ENCODE assay signal across 34 mouse cellular contexts in genomic region chr11:75525531-75526125, GRCm38 (mm10). TPM values are rescaled to one million over a fixed set of nuclear protein-coding genes. Genes with fewer than 3 reads are reported as not detected.
DNase-seq lines count a peak whose midpoint lies in the region; ATAC-seq lines count a peak whose summit lies in the region.
"Had no signal": no experiment of that assay in that cellular context is flagged by ENCODE, and none has a peak within 500 bp of the region (broad histone marks: within the 10 kb centered on the region; RNA-seq: fewer than 3 reads in every experiment).

No protein-coding gene starts in this region.

- H3K27me3 ChIP-seq in limb, embryonic 15.5 days = no peaks in the 10 kb centered on the region
- H3K27me3 ChIP-seq: embryonic facial prominence, embryonic 12.5 days; forebrain, embryonic 15.5 days; heart, embryonic 15.5 days; lung, embryonic 15.5 days; megakaryocyte, embryonic 14.5 days; midbrain, embryonic 12.5 days; neural tube, embryonic 12.5 days had no signal

- H3K27ac ChIP-seq in limb, embryonic 15.5 days = no peak overlapping the region
- H3K27ac ChIP-seq: embryonic facial prominence, embryonic 12.5 days; forebrain, embryonic 10.5 days; forebrain, embryonic 15.5 days; heart, embryonic 10.5 days; heart, embryonic 15.5 days; layer of hippocampus, adult 2 months; lung, embryonic 15.5 days; midbrain, embryonic 12.5 days; neural tube, embryonic 12.5 days had no signal

- no peak overlapping the region for H3K4me3 ChIP-seq in limb, embryonic 15.5 days
- H3K4me3 ChIP-seq: embryonic facial prominence, embryonic 12.5 days; forebrain, embryonic 10.5 days; forebrain, embryonic 15.5 days; heart, embryonic 10.5 days; heart, embryonic 15.5 days; layer of hippocampus, adult 2 months; lung, embryonic 15.5 days; megakaryocyte, embryonic 14.5 days; midbrain, embryonic 12.5 days; myocyte; neural tube, embryonic 12.5 days had no signal

- no peaks in the 10 kb centered on the region for H3K9me3 ChIP-seq in limb, embryonic 15.5 days
- H3K9me3 ChIP-seq: embryonic facial prominence, embryonic 12.5 days; forebrain, embryonic 10.5 days; forebrain, embryonic 15.5 days; heart, embryonic 10.5 days; heart, embryonic 15.5 days; lung, embryonic 15.5 days; megakaryocyte, embryonic 14.5 days; midbrain, embryonic 12.5 days; neural tube, embryonic 12.5 days had no signal

- DNase-seq in heart, adult 11 months = peak; percentile 90
- DNase-seq in heart, adult 8-10 months (ENCODE audit: low spot score) = no peak
- DNase-seq in cerebellum, adult 18-20 months = peak; percentile 79 to 82
- DNase-seq in cerebellum, postnatal 10 days = peak; percentile 53 to 58
- DNase-seq in layer of hippocampus, adult 8-10 months (ENCODE audit: low spot score in 2 of 2) = no peak
- DNase-seq in kidney, adult 11 months = no peak
- DNase-seq: adrenal gland, adult 2 months; adrenal gland, postnatal 36 days; embryo, embryonic 11 days; kidney, adult 2 months; kidney, postnatal 36 days; left cerebral cortex, postnatal 4 days; lung, postnatal 36 days; retina, postnatal 1 day; right cerebral cortex, postnatal 14 days; thymus, adult 18-20 months; thymus, postnatal 36 days had no signal

- no peaks in the 10 kb centered on the region for H3K36me3 ChIP-seq in limb, embryonic 15.5 days
- H3K36me3 ChIP-seq: embryonic facial prominence, embryonic 12.5 days; forebrain, embryonic 10.5 days; forebrain, embryonic 15.5 days; heart, embryonic 15.5 days; lung, embryonic 15.5 days; midbrain, embryonic 12.5 days; neural tube, embryonic 12.5 days had no signal

- ATAC-seq in limb, embryonic 15.5 days (ENCODE audit: insufficient number of reproducible peaks, low FRiP score, low TSS enrichment, low read depth) = no peak
- ATAC-seq in megakaryocyte progenitor cell, adult 5-6 weeks (replicated peaks; ENCODE audit: poor library complexity) = no peak
- ATAC-seq: activated CD4-positive, CD25-positive, alpha-beta regulatory T cell, adult 4 months; CD4-positive, CD25-positive, alpha-beta regulatory T cell, adult 4 months; forebrain, embryonic 15.5 days; hindbrain, embryonic 16.5 days had no signal

- H3K9ac ChIP-seq in limb, embryonic 15.5 days = 0 out of 2 replicates have a peak overlapping the region, but pooled peaks have one; percentile 14
- H3K9ac ChIP-seq: embryonic facial prominence, embryonic 12.5 days; forebrain, embryonic 15.5 days; heart, embryonic 15.5 days; lung, embryonic 15.5 days; midbrain, embryonic 12.5 days; neural tube, embryonic 12.5 days had no signal

- WGBS in limb, embryonic 15.5 days = 81% methylated on average over 15 of the region's 15 CpGs

- no peak overlapping the region for H3K4me2 ChIP-seq in limb, embryonic 15.5 days
- H3K4me2 ChIP-seq: embryonic facial prominence, embryonic 12.5 days; forebrain, embryonic 15.5 days; heart, embryonic 15.5 days; liver, embryonic 11.5 days; lung, embryonic 15.5 days; midbrain, embryonic 12.5 days; neural tube, embryonic 12.5 days had no signal

- peaks cover 1% of the 10 kb centered on the region; the same call in 1 of the 2 replicates for H3K4me1 ChIP-seq in limb, embryonic 15.5 days
- H3K4me1 ChIP-seq: embryonic facial prominence, embryonic 12.5 days; forebrain, embryonic 15.5 days; heart, embryonic 15.5 days; lung, embryonic 15.5 days; midbrain, embryonic 12.5 days; neural tube, embryonic 12.5 days had no signal

RNA-seq across cellular contexts. Expression of gene Slc43a2, which starts 5.9 kb away (rescaled TPM):
- total RNA-seq in heart, adult 8-10 months (2022) = 10 to 100 TPM; 13.2 to 22.8 (median 20.1) TPM
- polyA plus RNA-seq in limb, embryonic 15.5 days (2015; fragmentation: Nextera tagmentation; extraction: Ambion mirVana) = 2.6 and 3.6 TPM in 2 replicates
- total RNA-seq in layer of hippocampus, adult 8-10 months (2022) = 10 to 100 TPM; 42.6 to 55.5 (median 52.7) TPM
- total RNA-seq in megakaryocyte progenitor cell, adult 5-6 weeks (2015) = 8.6 and 12.2 TPM in 2 replicates
- 8.9 and 9.9 TPM in 2 replicates for total RNA-seq in megakaryocyte progenitor cell, adult 5-6 weeks (2017)

RNA-seq across cellular contexts. Expression of gene Scarf1, which starts 12.3 kb away (rescaled TPM):
- 1 to 10 TPM; 6.3 to 8.5 (median 7.4) TPM for total RNA-seq in heart, adult 8-10 months (2022)
- polyA plus RNA-seq in limb, embryonic 15.5 days (2015; fragmentation: Nextera tagmentation; extraction: Ambion mirVana) = 7.1 and 8.2 TPM in 2 replicates
- total RNA-seq in layer of hippocampus, adult 8-10 months (2022) = 1 to 10 TPM; 1.1 to 1.6 (median 1.4) TPM
- 1.7 and 3.0 TPM in 2 replicates for total RNA-seq in megakaryocyte progenitor cell, adult 5-6 weeks (2015)
- total RNA-seq in megakaryocyte progenitor cell, adult 5-6 weeks (2017) = 2.4 and 3.7 TPM in 2 replicates

RNA-seq across cellular contexts. Expression of gene Rilp, which starts 15.7 kb away (rescaled TPM):
- total RNA-seq in heart, adult 8-10 months (2022) = 10 to 100 TPM; 47.8 to 61.5 (median 56.2) TPM
- 0.45 and 0.73 TPM in 2 replicates for polyA plus RNA-seq in limb, embryonic 15.5 days (2015; fragmentation: Nextera tagmentation; extraction: Ambion mirVana)
- total RNA-seq in layer of hippocampus, adult 8-10 months (2022) = 1 to 10 TPM; 1.1 to 2.3 (median 1.6) TPM
- total RNA-seq in megakaryocyte progenitor cell, adult 5-6 weeks (2015) = 0.64 TPM in 1 of 2 replicates, not detected in the other
- 0.24 TPM in 1 of 2 replicates, not detected in the other for total RNA-seq in megakaryocyte progenitor cell, adult 5-6 weeks (2017)
- polyA plus RNA-seq: activated CD4-positive, CD25-positive, alpha-beta regulatory T cell, adult 4 months had no signal

RNA-seq across cellular contexts. Expression of gene Prpf8, which starts 39.0 kb away (rescaled TPM):
- 10 to 100 TPM; 92.4 to 99.5 (median 94.6) TPM for total RNA-seq in heart, adult 8-10 months (2022)
- 44.4 and 49.5 TPM in 2 replicates for polyA plus RNA-seq in limb, embryonic 15.5 days (2015; fragmentation: Nextera tagmentation; extraction: Ambion mirVana)
- total RNA-seq in layer of hippocampus, adult 8-10 months (2022) = 100 to 1,000 TPM; 129 to 140 (median 135) TPM
- 147 and 148 TPM in 2 replicates for total RNA-seq in megakaryocyte progenitor cell, adult 5-6 weeks (2015)
- 93.5 and 107 TPM in 2 replicates for total RNA-seq in megakaryocyte progenitor cell, adult 5-6 weeks (2017)

Comparison
In these comparisons a context has a peak if more than half of its experiments do, and no peak if none do; other contexts are left out.
1. DNase-seq: peak in heart, adult 11 months (single experiment), cerebellum, adult 18-20 months (2 of 2) and cerebellum, postnatal 10 days (2 of 2); none in heart, adult 8-10 months (single experiment), layer of hippocampus, adult 8-10 months (0 of 2) and kidney, adult 11 months (single experiment).
2. RNA of gene Rilp, which starts 15.7 kb away (total RNA-seq): 47.8 to 61.5 TPM in heart, adult 8-10 months; 1.1 to 2.3 TPM in layer of hippocampus, adult 8-10 months and 0.24 to 0.64 TPM in megakaryocyte progenitor cell, adult 5-6 weeks; every median in the first group is over 10 times any median in the second.